Mouse (Mus musculus) erythroblast, embryonic 14.5 days (primary cell): Measurements from ENCODE around the gene Nptxr.

Experiments
- GATA1 ChIP-seq: IDR thresholded peaks from 2 replicates; pipeline ENCODE4 v1.6.1; 2012; ENCODE audit warnings: low read length, inconsistent platforms, mixed read lengths
- TAL1 ChIP-seq: IDR thresholded peaks from 3 replicates; pipeline ENCODE4 v1.6.1; 2012; ENCODE audit warnings: low read length, inconsistent platforms, mixed read lengths

- no peak for TF ChIP-seq TAL1
- TF ChIP-seq GATA1 = no peak
Measured at GRCm38 (mm10) chr15:79797096-79797495, 7.5 kb downstream of the Nptxr start.
